ENCODE assay signal across 24 mouse cellular contexts in genomic region chr13:44247861-44248260, GRCm38 (mm10).
DNase-seq lines count a peak whose midpoint lies in the region; ATAC-seq and TF ChIP-seq lines count a peak whose summit lies in the region.
"Had no signal": no experiment of that assay in that cellular context is flagged by ENCODE, and none has a peak within 500 bp of the region (broad histone marks: within the 10 kb centered on the region; RNA-seq: fewer than 3 reads in every experiment).

No protein-coding gene starts in this region.

- no peak overlapping the region for H3K4me3 ChIP-seq in lung, embryonic 14.5 days (ENCODE audit: low read depth, low read length)
- no peak overlapping the region for H3K4me3 ChIP-seq in heart, embryonic 13.5 days
- no peak overlapping the region for H3K4me3 ChIP-seq in intestine, embryonic 16.5 days (ENCODE audit: low read length)
- H3K4me3 ChIP-seq: forebrain, embryonic 12.5 days; hindbrain, embryonic 10.5 days; left cerebral cortex, adult 2 months; myocyte had no signal

- no peak for TF ChIP-seq CTCF in lung, embryonic 14.5 days (IDR thresholded peaks at IDR 0.05; ENCODE audit: low read depth)

- no peak overlapping the region for H3K9ac ChIP-seq in lung, embryonic 14.5 days
- peak overlapping the region; percentile 50 for H3K9ac ChIP-seq in heart, embryonic 13.5 days
- H3K9ac ChIP-seq in intestine, embryonic 16.5 days (ENCODE audit: low read depth, low read length), result no peak overlapping the region
- H3K9ac ChIP-seq: forebrain, embryonic 12.5 days had no signal

- H3K27ac ChIP-seq in lung, embryonic 14.5 days (ENCODE audit: low read depth), result peak overlapping the region; percentile 40; the same call in 1 of the 2 replicates
- H3K27ac ChIP-seq in heart, embryonic 13.5 days (replicated peaks), result peak overlapping the region; percentile 98
- H3K27ac ChIP-seq in intestine, embryonic 16.5 days (ENCODE audit: low read length), result 0 out of 2 replicates have a peak overlapping the region, but pooled peaks have one; percentile 33
- H3K27ac ChIP-seq: forebrain, embryonic 12.5 days; hindbrain, embryonic 10.5 days; hindbrain, postnatal 0 days; left cerebral cortex, adult 2 months had no signal

- ATAC-seq in lung, embryonic 14.5 days (ENCODE audit: insufficient read depth), result peak; percentile 28; the same call in 1 of the 2 replicates
- 0 out of 2 replicates have a peak, but pooled peaks have one; percentile 11 for ATAC-seq in heart, embryonic 13.5 days (ENCODE audit: extremely low read depth, insufficient number of reproducible peaks, low FRiP score, low TSS enrichment)
- 0 out of 2 replicates have a peak, but pooled peaks have one; percentile 31 for ATAC-seq in intestine, embryonic 16.5 days
- ATAC-seq: hindbrain, postnatal 0 days had no signal

- H3K36me3 ChIP-seq in lung, embryonic 14.5 days (ENCODE audit: insufficient read depth), result no peaks in the 10 kb centered on the region
- no peaks in the 10 kb centered on the region for H3K36me3 ChIP-seq in heart, embryonic 13.5 days
- H3K36me3 ChIP-seq in intestine, embryonic 16.5 days (ENCODE audit: control insufficient read depth, insufficient read depth, low read length), result no peaks in the 10 kb centered on the region
- H3K36me3 ChIP-seq: forebrain, embryonic 12.5 days; hindbrain, embryonic 10.5 days had no signal

- no peaks in the 10 kb centered on the region for H3K27me3 ChIP-seq in lung, embryonic 14.5 days (ENCODE audit: insufficient read depth, low read length)
- no peaks in the 10 kb centered on the region for H3K27me3 ChIP-seq in heart, embryonic 13.5 days (replicated peaks)
- H3K27me3 ChIP-seq in intestine, embryonic 16.5 days (replicated peaks; ENCODE audit: control insufficient read depth, insufficient read depth, low read length), result no peaks in the 10 kb centered on the region
- H3K27me3 ChIP-seq: CH12.LX had no signal

- H3K4me1 ChIP-seq in lung, embryonic 14.5 days (ENCODE audit: insufficient read depth), result peaks cover 8% of the 10 kb centered on the region
- peaks cover 46% of the 10 kb centered on the region for H3K4me1 ChIP-seq in heart, embryonic 13.5 days
- peaks cover 4% of the 10 kb centered on the region; the same call in 1 of the 2 replicates for H3K4me1 ChIP-seq in intestine, embryonic 16.5 days (ENCODE audit: control insufficient read depth, insufficient read depth, low read length)

- peak; percentile 26 to 42 for DNase-seq in heart, adult 18-20 months
- no peak for DNase-seq in heart, postnatal 25 days (ENCODE audit: low spot score)
- DNase-seq in lung, embryonic 14.5 days, result no peak
- DNase-seq in lung, postnatal 4 days, result no peak
- no peak for DNase-seq in thymus, postnatal 0 days (ENCODE audit: low spot score)
- no peak for DNase-seq in frontal cortex, adult 2 months (ENCODE audit: extremely low spot score in 1 of 2, low spot score in 1 of 2)
- DNase-seq: cerebellum, adult 8-10 months; gastrocnemius, postnatal 25 days; kidney, adult 8-10 months; kidney, postnatal 36 days; layer of hippocampus, adult 9-11 months; left cerebral cortex, postnatal 4 days; lung, adult 2 months; midbrain, embryonic 14.5 days; spleen, adult 18-20 months had no signal

- intact Hi-C loops in heart, postnatal 25 days (cut with DNase I), result no loop called here

- WGBS in lung, embryonic 14.5 days, result 55% methylated on average over 11 of the region's 11 CpGs
- 46% methylated on average over 11 of the region's 11 CpGs for WGBS in heart, embryonic 13.5 days
- 58% methylated on average over 11 of the region's 11 CpGs for WGBS in intestine, embryonic 16.5 days

- H3K4me2 ChIP-seq in lung, embryonic 14.5 days, result no peak overlapping the region
- peak overlapping the region; percentile 46 for H3K4me2 ChIP-seq in heart, embryonic 13.5 days
- no peak overlapping the region for H3K4me2 ChIP-seq in intestine, embryonic 16.5 days (ENCODE audit: low read depth, low read length)
- H3K4me2 ChIP-seq: forebrain, embryonic 12.5 days; liver, embryonic 11.5 days had no signal

- no peaks in the 10 kb centered on the region for H3K9me3 ChIP-seq in lung, embryonic 14.5 days (ENCODE audit: low read depth, low read length)
- H3K9me3 ChIP-seq in heart, embryonic 13.5 days, result no peaks in the 10 kb centered on the region
- no peaks in the 10 kb centered on the region for H3K9me3 ChIP-seq in intestine, embryonic 16.5 days (ENCODE audit: control insufficient read depth, low read length)
- H3K9me3 ChIP-seq: forebrain, embryonic 12.5 days; hindbrain, embryonic 10.5 days had no signal

Comparison
In these comparisons a context has a peak if more than half of its experiments do, and no peak if none do; other contexts are left out.
1. DNase-seq: peak in heart, adult 18-20 months (2 of 2); none in heart, postnatal 25 days (single experiment), lung, embryonic 14.5 days (single experiment), lung, postnatal 4 days (0 of 2), thymus, postnatal 0 days (single experiment) and frontal cortex, adult 2 months (0 of 2).
2. H3K27ac ChIP-seq: peak in every context shown above with its lines; median percentile 98 in heart, embryonic 13.5 days; 40 in lung, embryonic 14.5 days; 33 in intestine, embryonic 16.5 days.
3. Peak in every context shown above with its lines, with median percentiles within 50 percentile points of each other: ATAC-seq.